Mouse (Mus musculus) brain, embryonic 14.5 days (tissue): Measurements from ENCODE around the gene Kirrel2.

Experiments used
- CTCF ChIP-seq: fragments of 200-500 bp; IDR thresholded peaks from 2 replicates; pipeline ENCODE4 v1.5.1; 2012; ENCODE audit warnings: inconsistent platforms, mild to moderate bottlenecking, moderate library complexity, borderline replicate concordance; ENCODE audit not compliant: insufficient read depth, insufficient read length; ENCODE audit errors: extremely low read depth
- POLR2A ChIP-seq: fragments of 200-500 bp; IDR thresholded peaks from 2 replicates; pipeline ENCODE4 v1.6.1; 2012; ENCODE audit warnings: mild to moderate bottlenecking, inconsistent platforms, borderline replicate concordance; ENCODE audit not compliant: poor library complexity, insufficient read depth, insufficient read length, severe bottlenecking; ENCODE audit errors: extremely low read depth

DNA sequence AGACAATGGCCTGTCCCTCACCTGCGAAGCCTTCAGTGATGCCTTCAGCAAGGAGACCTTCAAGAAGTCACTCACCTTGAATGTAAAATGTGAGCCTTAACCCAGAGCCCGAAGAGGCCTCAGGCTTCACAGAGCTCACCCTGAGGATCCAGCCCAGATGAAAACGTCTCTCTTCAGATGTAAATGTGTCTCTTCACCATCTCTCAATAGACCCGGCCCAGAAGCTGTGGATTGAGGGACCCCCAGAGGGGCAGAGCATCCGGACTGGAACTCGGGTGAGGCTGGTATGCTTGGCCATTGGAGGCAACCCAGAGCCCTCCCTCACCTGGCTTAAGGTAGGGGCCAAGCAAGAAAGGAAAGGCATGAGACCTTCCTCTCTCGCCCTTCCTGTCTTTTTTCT, 6.1 kb upstream of the Kirrel2 start:
- TF ChIP-seq CTCF = no peak
- TF ChIP-seq POLR2A = no peak
